Mouse (Mus musculus): ENCODE results near the gene Krtap28-10. TPM values are rescaled to one million over a fixed set of nuclear protein-coding genes. Genes with fewer than 3 reads are reported as not detected.

The Krtap28-10 gene
- polyA plus RNA-seq (2012; rRNA removed; ENCODE audit: low replicate concordance): not detected in 2 replicates

GRCm38 (mm10) chr1:83042380-83042779 is at the start of gene Krtap28-10:
Gene Krtap28-10, minus strand, starts transcription at chr1:83042480.

GRCm38 (mm10) chr1:83060643-83061042 is 18.4 kb upstream of the Krtap28-10 start, which contains the start of gene Krtap28-13:
Gene Krtap28-13, plus strand, starts transcription at chr1:83060930.

GRCm38 (mm10) chr1:83059278-83059677 is 17.0 kb upstream of the Krtap28-10 start, which contains the start of gene A030005K14Rik:
Gene A030005K14Rik, minus strand, starts transcription at chr1:83059378.

GRCm38 (mm10) chr1:83044882-83045427 is 2.7 kb upstream of the Krtap28-10 start, which contains the start of gene Gm47969:
Gene Gm47969, plus strand, starts transcription at chr1:83044932.

GRCm38 (mm10) chr1:83038109-83038672 is 4.1 kb downstream of the Krtap28-10 start, which contains the start of gene Slc19a3:
Gene Slc19a3, minus strand, starts transcription at chr1:83038448.

GRCm38 (mm10) chr1:83000306-83000705 is 42.0 kb downstream of the Krtap28-10 start, which contains the start of gene Gm47959:
Gene Gm47959, plus strand, starts transcription at chr1:83000548.

Other genes starting within 250 kb of the Krtap28-10 start
- 36.6 and 52.2 TPM in 2 replicates for gene Agfg1, start 203.0 kb downstream of the Krtap28-10 start, polyA plus RNA-seq (2012; rRNA removed; ENCODE audit: low replicate concordance)
- 0.47 and 1.1 TPM in 2 replicates for gene A030005L19Rik, start 129.2 kb downstream of the Krtap28-10 start, polyA plus RNA-seq (2012; rRNA removed; ENCODE audit: low replicate concordance)
- not detected in 2 replicates for gene A030014E15Rik, start 117.6 kb downstream of the Krtap28-10 start, polyA plus RNA-seq (2012; rRNA removed; ENCODE audit: low replicate concordance)
- gene Gm6217, start 111.1 kb downstream of the Krtap28-10 start, polyA plus RNA-seq (2012; rRNA removed; ENCODE audit: low replicate concordance): not detected in 2 replicates
- not detected in 2 replicates for gene A030003K21Rik, start 99.1 kb downstream of the Krtap28-10 start, polyA plus RNA-seq (2012; rRNA removed; ENCODE audit: low replicate concordance)
- gene Gm7544, start 86.5 kb downstream of the Krtap28-10 start, polyA plus RNA-seq (2012; rRNA removed; ENCODE audit: low replicate concordance): not detected in 2 replicates
- gene Gm47955, start 82.2 kb downstream of the Krtap28-10 start, polyA plus RNA-seq (2012; rRNA removed; ENCODE audit: low replicate concordance): not detected in 2 replicates
- gene Gm47959, start 41.9 kb downstream of the Krtap28-10 start, polyA plus RNA-seq (2012; rRNA removed; ENCODE audit: low replicate concordance): not detected in 2 replicates
- gene Slc19a3, start 4.0 kb downstream of the Krtap28-10 start, polyA plus RNA-seq (2012; rRNA removed; ENCODE audit: low replicate concordance): 0.95 and 1.2 TPM in 2 replicates
- not detected in 2 replicates for gene Gm47969, start 2.5 kb upstream of the Krtap28-10 start, polyA plus RNA-seq (2012; rRNA removed; ENCODE audit: low replicate concordance)
- gene A030005K14Rik, start 16.9 kb upstream of the Krtap28-10 start, polyA plus RNA-seq (2012; rRNA removed; ENCODE audit: low replicate concordance): not detected in 2 replicates
- gene Krtap28-13, start 18.4 kb upstream of the Krtap28-10 start, polyA plus RNA-seq (2012; rRNA removed; ENCODE audit: low replicate concordance): 0.16 TPM in 1 of 2 replicates, not detected in the other
- gene Ccl20, start 74.3 kb upstream of the Krtap28-10 start, polyA plus RNA-seq (2012; rRNA removed; ENCODE audit: low replicate concordance): not detected in 2 replicates
- 0.09 TPM in 1 of 2 replicates, not detected in the other for gene Daw1, start 117.3 kb upstream of the Krtap28-10 start, polyA plus RNA-seq (2012; rRNA removed; ENCODE audit: low replicate concordance)